Mouse (Mus musculus): ENCODE results near the gene Pnpla7. TPM values are rescaled to one million over a fixed set of nuclear protein-coding genes. Genes with fewer than 3 reads are reported as not detected.

Gene Pnpla7
- total and polyA plus RNA-seq, 3 experiments: 27.2 to 53.1 (median 44.5) TPM

GRCm38 (mm10) chr2:25069537-25069936 lies 93.7 kb downstream of the Pnpla7 start:
- DNase-seq: no peak

DNA sequence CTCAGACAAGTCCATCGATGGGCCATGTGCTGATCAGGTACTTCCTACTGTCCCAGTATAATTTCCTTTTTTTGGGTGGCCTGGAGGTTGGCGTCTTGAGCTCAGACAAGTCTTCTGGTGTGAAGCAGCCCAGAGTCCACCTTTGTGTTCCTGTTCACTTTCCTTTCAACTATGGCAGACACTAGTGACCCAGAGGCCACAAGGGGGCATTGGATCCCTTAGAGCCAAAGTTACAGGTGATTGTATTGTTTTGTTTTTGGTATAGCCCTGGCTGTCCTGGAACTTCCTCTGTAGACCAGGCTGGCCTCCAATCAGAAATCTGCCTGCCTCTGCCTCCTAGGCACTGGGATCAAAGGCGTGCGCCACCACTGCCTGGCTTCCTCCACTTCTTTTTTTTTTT lies 96.6 kb downstream of the Pnpla7 start:
- DNase-seq: no peak

DNA sequence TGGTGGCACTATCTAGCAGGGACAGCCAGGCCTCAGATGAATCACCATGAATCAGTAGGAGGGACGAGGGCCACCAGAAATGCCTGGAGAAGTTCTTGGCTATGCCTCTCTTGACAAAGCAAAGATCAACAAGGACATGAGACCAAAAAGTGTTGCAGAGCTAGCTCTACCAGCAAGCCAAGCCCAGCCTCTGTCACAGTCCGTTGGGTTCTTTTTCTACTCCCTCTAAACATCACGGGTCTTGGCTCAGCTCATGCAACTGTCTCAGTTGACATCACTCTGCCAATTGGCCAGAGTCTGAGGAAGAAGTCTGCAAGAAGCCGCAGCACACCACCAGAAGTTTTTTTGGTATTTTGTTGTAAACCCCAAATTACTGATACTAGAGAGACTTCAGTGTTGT lies 99.7 kb downstream of the Pnpla7 start:
- DNase-seq: peak; percentile 36

GRCm38 (mm10) chr2:25078967-25079366 lies 103.1 kb downstream of the Pnpla7 start:
- no peak for DNase-seq

DNA sequence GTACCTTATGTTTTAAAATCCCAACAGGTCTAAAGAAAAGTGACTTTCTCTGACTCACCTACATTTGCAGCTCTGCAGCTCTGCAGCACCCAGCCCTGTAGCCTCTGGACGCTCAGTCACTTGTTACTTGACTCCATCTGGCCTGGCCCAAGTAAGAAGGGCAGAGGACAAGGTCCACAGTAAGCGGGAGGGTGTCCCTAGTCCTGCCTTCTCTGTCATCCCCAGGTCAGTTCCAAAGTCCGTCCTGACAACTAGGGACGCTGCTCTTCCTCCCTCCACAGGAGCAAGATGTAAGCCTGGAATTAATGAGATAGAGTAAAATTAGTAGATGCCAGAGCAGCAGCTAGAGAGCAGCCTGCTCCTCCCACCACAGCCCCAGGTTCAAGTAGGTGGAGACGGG lies 104.2 kb downstream of the Pnpla7 start, which contains the start of gene Entpd8:
Gene Entpd8 (plus strand): TSS at position 229 of the 400 bp plus-strand sequence.
- no peak for DNase-seq

DNA sequence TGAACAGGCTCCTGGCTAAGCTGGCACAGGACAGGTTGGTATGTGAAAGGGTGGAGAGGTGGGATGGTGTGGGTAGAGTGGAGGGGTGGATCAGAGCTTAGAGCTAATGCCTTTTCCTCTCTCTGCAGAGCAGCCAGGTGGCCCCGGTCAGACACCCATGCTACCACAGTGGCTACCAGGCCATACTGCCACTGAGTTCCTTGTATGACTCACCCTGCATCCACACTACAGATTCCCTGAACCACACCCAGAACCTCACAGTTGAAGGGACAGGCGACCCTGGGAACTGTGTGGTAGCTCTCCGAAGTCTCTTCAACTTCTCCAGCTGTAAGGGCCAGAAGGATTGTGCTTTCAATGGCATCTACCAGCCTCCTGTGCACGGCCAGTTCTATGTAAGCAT lies 107.9 kb downstream of the Pnpla7 start:
- DNase-seq: no peak

- DNase-seq: no peak
Observed at GRCm38 (mm10) chr2:25085571-25085970, 109.7 kb downstream of the Pnpla7 start.

DNA sequence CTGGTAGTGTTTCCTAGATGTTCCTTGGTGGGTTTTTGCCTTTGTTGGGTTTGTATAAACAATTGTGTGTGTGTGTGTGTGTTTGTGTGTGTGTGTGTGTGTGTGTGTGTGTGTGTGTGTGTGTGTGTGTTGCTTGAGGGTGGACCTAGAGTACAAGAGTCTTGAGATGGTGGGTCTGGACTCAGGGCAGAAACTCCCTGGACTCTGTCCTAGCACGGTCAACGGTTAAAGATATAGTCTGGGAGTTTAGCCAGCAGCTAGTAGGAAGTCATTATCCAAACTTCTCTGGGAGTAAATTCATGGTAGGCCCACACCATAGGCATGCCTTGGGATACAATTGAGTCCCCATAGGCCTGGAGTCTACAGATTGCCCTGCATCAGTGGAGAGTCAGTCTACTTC lies 112.0 kb downstream of the Pnpla7 start:
- DNase-seq: no peak

- DNase-seq: no peak
Observed at GRCm38 (mm10) chr2:25088636-25089035, 112.8 kb downstream of the Pnpla7 start.

DNA sequence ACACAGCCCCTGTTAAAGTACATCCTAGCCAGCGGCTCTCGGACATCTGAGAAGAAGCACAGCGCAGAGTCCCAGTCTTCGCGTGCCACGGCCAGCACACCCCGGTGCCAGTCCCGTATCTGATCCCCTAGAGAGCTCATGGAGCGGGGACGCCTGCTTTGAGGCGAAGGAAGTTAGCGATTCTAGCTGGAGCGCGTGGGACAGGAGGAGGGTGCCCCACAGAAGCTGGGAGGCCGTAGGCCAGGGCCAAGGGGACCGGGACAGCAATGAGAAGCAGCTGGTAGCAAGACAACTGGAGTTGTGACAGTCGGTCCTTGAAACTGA lies 118.9 kb downstream of the Pnpla7 start:
- no peak for DNase-seq

GRCm38 (mm10) chr2:25095109-25095850 lies 119.4 kb downstream of the Pnpla7 start, which contains the start of gene Noxa1:
Gene Noxa1 (minus strand): TSS chr2:25095149.
- no peak for DNase-seq

GRCm38 (mm10) chr2:25098005-25098615 lies 122.3 kb downstream of the Pnpla7 start:
- DNase-seq: no peak

GRCm38 (mm10) chr2:25098956-25099355 lies 123.1 kb downstream of the Pnpla7 start:
- DNase-seq: peak; percentile 25

- DNase-seq: no peak
Observed at GRCm38 (mm10) chr2:25099703-25100102, 123.9 kb downstream of the Pnpla7 start.

Small RNA genes lying within 50 kb of the gene (microRNA-seq; reads per million reads assigned to microRNA genes)
- gene Gm22875: 0 reads per million in 2 experiments
- 0 reads per million in 2 experiments for gene Gm24328
- 0 reads per million in 2 experiments for gene Mir7664

Other genes starting within 250 kb of the Pnpla7 start
- gene Cacna1b, start 212.9 kb upstream of the Pnpla7 start, total RNA-seq (2021): 1 to 10 TPM; 2.0 to 2.5 TPM
- 8.1 and 10.4 TPM in 2 replicates for gene Cacna1b, start 212.9 kb upstream of the Pnpla7 start, polyA plus RNA-seq (2012; rRNA removed)
- 10 to 100 TPM; 43.4 to 59.6 TPM for gene Ehmt1, start 56.4 kb upstream of the Pnpla7 start, total RNA-seq (2021)
- gene Ehmt1, start 56.4 kb upstream of the Pnpla7 start, polyA plus RNA-seq (2012; rRNA removed): 30.0 and 33.5 TPM in 2 replicates
- 10 to 100 TPM; 12.8 to 15.9 TPM for gene Arrdc1, start 40.8 kb upstream of the Pnpla7 start, total RNA-seq (2021)
- gene Arrdc1, start 40.8 kb upstream of the Pnpla7 start, polyA plus RNA-seq (2012; rRNA removed): 49.2 and 50.6 TPM in 2 replicates
- gene Zmynd19, start 26.2 kb upstream of the Pnpla7 start, total RNA-seq (2021): 10 to 100 TPM; 21.8 to 30.2 TPM
- gene Zmynd19, start 26.2 kb upstream of the Pnpla7 start, polyA plus RNA-seq (2012; rRNA removed): 3.1 and 3.9 TPM in 2 replicates
- gene Dph7, start 13.6 kb upstream of the Pnpla7 start, total RNA-seq (2021): 10 to 100 TPM in 1 of 2 experiments, 1 to 10 TPM in 1; 6.2 to 16.7 TPM
- 8.5 and 9.7 TPM in 2 replicates for gene Dph7, start 13.6 kb upstream of the Pnpla7 start, polyA plus RNA-seq (2012; rRNA removed)
- 100 to 1,000 TPM; 108 to 118 TPM for gene Mrpl41, start 935 bp upstream of the Pnpla7 start, total RNA-seq (2021)
- gene Mrpl41, start 935 bp upstream of the Pnpla7 start, polyA plus RNA-seq (2012; rRNA removed): 34.9 and 39.4 TPM in 2 replicates
- 10 to 100 TPM; 32.8 to 52.9 TPM for gene Nsmf, start 78.3 kb downstream of the Pnpla7 start, total RNA-seq (2021)
- gene Nsmf, start 78.3 kb downstream of the Pnpla7 start, polyA plus RNA-seq (2012; rRNA removed): 99.9 and 113 TPM in 2 replicates
- under 1 TPM in 1 of 2 experiments, not detected in 1; 0.40 TPM for gene Entpd8, start 104.3 kb downstream of the Pnpla7 start, total RNA-seq (2021)
- gene Entpd8, start 104.3 kb downstream of the Pnpla7 start, polyA plus RNA-seq (2012; rRNA removed): 0.08 and 0.11 TPM in 2 replicates
- not detected for gene Noxa1, start 119.1 kb downstream of the Pnpla7 start, total RNA-seq (2021)
- gene Noxa1, start 119.1 kb downstream of the Pnpla7 start, polyA plus RNA-seq (2012; rRNA removed): not detected in 2 replicates
- 1 to 10 TPM; 1.9 to 3.6 TPM for gene Nrarp, start 204.7 kb downstream of the Pnpla7 start, total RNA-seq (2021)
- 12.0 and 19.0 TPM in 2 replicates for gene Nrarp, start 204.7 kb downstream of the Pnpla7 start, polyA plus RNA-seq (2012; rRNA removed)
- 10 to 100 TPM; 21.9 to 24.2 TPM for gene Tor4a, start 220.9 kb downstream of the Pnpla7 start, total RNA-seq (2021)
- gene Tor4a, start 220.9 kb downstream of the Pnpla7 start, polyA plus RNA-seq (2012; rRNA removed): 51.3 and 60.0 TPM in 2 replicates
- gene Nelfb, start 235.5 kb downstream of the Pnpla7 start, total RNA-seq (2021): 10 to 100 TPM; 36.3 to 57.4 TPM
- gene Nelfb, start 235.5 kb downstream of the Pnpla7 start, polyA plus RNA-seq (2012; rRNA removed): 37.5 and 38.2 TPM in 2 replicates
- gene Stpg3, start 238.6 kb downstream of the Pnpla7 start, total RNA-seq (2021): not detected
- gene Stpg3, start 238.6 kb downstream of the Pnpla7 start, polyA plus RNA-seq (2012; rRNA removed): not detected in 2 replicates
- gene Fam166a, start 242.7 kb downstream of the Pnpla7 start, total RNA-seq (2021): not detected
- gene Fam166a, start 242.7 kb downstream of the Pnpla7 start, polyA plus RNA-seq (2012; rRNA removed): 0.15 and 0.16 TPM in 2 replicates
- gene Tubb4b, start 248.7 kb downstream of the Pnpla7 start, total RNA-seq (2021): 100 to 1,000 TPM; 303 to 312 TPM
- gene Tubb4b, start 248.7 kb downstream of the Pnpla7 start, polyA plus RNA-seq (2012; rRNA removed): 210 and 267 TPM in 2 replicates

All from adrenal gland, adult 2 months (tissue).